Mouse (Mus musculus) intestine, embryonic 16.5 days (tissue): ENCODE results near the gene Syt2. TPM values are rescaled to one million over a fixed set of nuclear protein-coding genes. Genes with fewer than 3 reads are reported as not detected.
A peak's percentile ranks its signal among the peaks of the same experiment; 100 is the strongest.

Source experiments
- ATAC-seq: fragments of 200-750 bp; cut with Nextera tagmentation; 2 replicates; pipeline ENCODE4 v1.8.0; 2017; ENCODE audit warnings: moderate TSS enrichment, moderate library complexity
- H3K27ac ChIP-seq: fragments of 300-500 bp; sonication (generic); 2 replicates; pipeline ENCODE4 v1.5.1; 2014; ENCODE audit warnings: mild to moderate bottlenecking, low read length
- H3K27me3 ChIP-seq: fragments of 300-500 bp; sonication (generic); replicated peaks from 2 replicates; pipeline ENCODE4 v1.6.1; 2014; ENCODE audit warnings: low read length, control low read depth, mixed read lengths; ENCODE audit not compliant: control insufficient read depth, insufficient read depth
- H3K36me3 ChIP-seq: fragments of 300-500 bp; sonication (generic); 2 replicates; pipeline ENCODE4 v1.6.1; 2014; ENCODE audit warnings: low read length, control low read depth; ENCODE audit not compliant: control insufficient read depth, insufficient read depth
- H3K4me1 ChIP-seq: fragments of 300-500 bp; sonication (generic); 2 replicates; pipeline ENCODE4 v1.6.1; 2014; ENCODE audit warnings: low read length, control low read depth, mixed read lengths; ENCODE audit not compliant: control insufficient read depth, insufficient read depth
- H3K4me2 ChIP-seq: fragments of 300-500 bp; sonication (generic); 2 replicates; pipeline ENCODE4 v1.6.1; 2014; ENCODE audit warnings: low read depth, low read length, control low read depth
- H3K4me3 ChIP-seq: fragments of 300-500 bp; sonication (generic); 2 replicates; pipeline ENCODE4 v1.5.1; 2014; ENCODE audit warnings: mild to moderate bottlenecking, low read length
- H3K9ac ChIP-seq: fragments of 300-500 bp; sonication (generic); 2 replicates; pipeline ENCODE4 v1.6.1; 2014; ENCODE audit warnings: low read depth, low read length
- H3K9me3 ChIP-seq: fragments of 300-500 bp; sonication (generic); 2 replicates; pipeline ENCODE4 v1.6.1; 2016; ENCODE audit warnings: low read length, control low read depth; ENCODE audit not compliant: control insufficient read depth
- WGBS: fragments of 180-500 bp; shearing (Covaris S2); extraction: QIAGEN DNeasy Blood & Tissue Kit; methylation state at CpG from one replicate; pipeline ENCODE4 v1.1.7; 2014; 5-methylcytosine and 5-hydroxymethylcytosine counted together
- polyA plus RNA-seq: library from polyadenylated mRNA; unstranded; fragments of >200 nt; fragmentation: Nextera tagmentation; extraction: Ambion mirVana; gene quantifications from 2 replicates; pipeline ENCODE4 v1.2.1, GENCODE M21; 2015

Syt2 gene
- polyA plus RNA-seq, 1 experiment from 2014 or later, result 1.1 TPM

- H3K27me3 ChIP-seq, result no peaks in the 10 kb centered on the region
- H3K4me3 ChIP-seq, result no peak overlapping the region
- H3K9ac ChIP-seq, result no peak overlapping the region
- peaks cover 36% of the 10 kb centered on the region for H3K4me1 ChIP-seq
- 97% methylated on average over 5 of the region's 5 CpGs for WGBS
- H3K4me2 ChIP-seq, result no peak overlapping the region
- H3K36me3 ChIP-seq, result peaks cover 6% of the 10 kb centered on the region
- ATAC-seq, result no peak
- 0 out of 2 replicates have a peak overlapping the region, but pooled peaks have one; percentile 51 for H3K27ac ChIP-seq
- H3K9me3 ChIP-seq, result no peaks in the 10 kb centered on the region
Measured at GRCm38 (mm10) chr1:134770312-134770711, 123.8 kb downstream of the Syt2 start.

DNA sequence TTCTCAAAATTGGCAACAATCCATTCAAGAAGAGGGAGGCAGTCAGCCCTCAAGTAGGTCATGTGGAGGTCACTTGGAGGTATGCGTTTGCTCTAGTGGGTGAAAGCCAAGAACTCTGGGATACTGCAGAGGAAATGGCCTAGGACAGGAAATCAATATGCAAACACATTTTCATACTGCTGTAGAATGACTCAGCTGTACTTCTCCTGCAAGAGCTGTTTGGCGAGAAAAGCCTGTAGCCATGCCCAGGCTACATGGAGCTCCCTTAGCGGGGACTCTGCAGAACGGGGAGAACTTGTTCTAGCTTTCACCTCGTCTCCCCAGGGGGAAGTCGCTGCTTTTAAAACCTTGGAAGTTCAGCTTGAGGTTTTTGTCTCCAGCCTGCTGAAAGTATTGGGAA, 124.9 kb downstream of the Syt2 start:
- no peak overlapping the region for H3K4me3 ChIP-seq
- H3K4me1 ChIP-seq, result peaks cover 40% of the 10 kb centered on the region
- H3K27me3 ChIP-seq, result no peaks in the 10 kb centered on the region
- peak overlapping the region; percentile 84 for H3K27ac ChIP-seq
- 36% methylated on average over 6 of the region's 6 CpGs for WGBS
- peaks cover 6% of the 10 kb centered on the region for H3K36me3 ChIP-seq
- no peaks in the 10 kb centered on the region for H3K9me3 ChIP-seq
- H3K9ac ChIP-seq, result no peak overlapping the region
- peak; percentile 78 for ATAC-seq
- H3K4me2 ChIP-seq, result no peak overlapping the region

- Histone ChIP-seq H3K4me3 (no peak overlapping the region), H3K27ac (peak overlapping the region; percentile 84), H3K4me2 (no peak overlapping the region), H3K36me3 (peaks cover 6% of the 10 kb centered on the region), H3K4me1 (peaks cover 37% of the 10 kb centered on the region), H3K9ac (no peak overlapping the region), H3K27me3 (no peaks in the 10 kb centered on the region), H3K9me3 (no peaks in the 10 kb centered on the region)
- 85% methylated on average over 7 of the region's 7 CpGs for WGBS
- ATAC-seq, result no peak
Measured at GRCm38 (mm10) chr1:134771999-134772398, 125.5 kb downstream of the Syt2 start.

DNA sequence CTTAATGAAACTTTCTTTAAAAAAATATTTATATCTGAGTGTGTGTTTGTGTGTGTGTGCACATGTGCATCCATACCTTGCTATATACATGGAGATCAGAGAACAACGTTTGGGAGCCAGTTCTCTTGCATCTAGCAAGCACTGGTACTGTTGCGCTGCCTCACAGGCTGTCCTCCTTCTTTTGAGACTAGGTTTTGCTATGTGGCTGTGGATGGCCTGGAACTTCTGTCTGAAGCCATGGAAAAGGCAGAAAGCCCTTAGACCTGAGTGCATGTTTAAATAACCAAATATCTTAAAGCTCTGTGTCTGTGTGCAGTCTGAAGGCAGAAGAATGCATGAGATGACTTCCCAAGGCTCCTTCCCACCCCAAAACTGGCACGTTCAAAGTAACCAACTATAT, 126.3 kb downstream of the Syt2 start:
- no peak overlapping the region for H3K27ac ChIP-seq
- WGBS, result 81% methylated on average over 3 of the region's 3 CpGs

GRCm38 (mm10) chr1:134773256-134773655, 126.8 kb downstream of the Syt2 start:
- H3K4me2 ChIP-seq, result no peak overlapping the region
- H3K4me1 ChIP-seq, result peaks cover 37% of the 10 kb centered on the region
- H3K36me3 ChIP-seq, result peaks cover 6% of the 10 kb centered on the region
- no peaks in the 10 kb centered on the region for H3K9me3 ChIP-seq
- H3K27ac ChIP-seq, result peak overlapping the region; percentile 89
- WGBS, result 49% methylated on average over 12 of the region's 12 CpGs
- H3K9ac ChIP-seq, result no peak overlapping the region
- no peak overlapping the region for H3K4me3 ChIP-seq
- no peaks in the 10 kb centered on the region for H3K27me3 ChIP-seq
- ATAC-seq, result no peak

More for the DNA sequence above, 126.3 kb downstream of the Syt2 start:
- Histone ChIP-seq H3K27me3 (no peaks in the 10 kb centered on the region), H3K4me2 (no peak overlapping the region), H3K4me3 (no peak overlapping the region), H3K4me1 (peaks cover 33% of the 10 kb centered on the region), H3K36me3 (peaks cover 6% of the 10 kb centered on the region), H3K9ac (no peak overlapping the region), H3K9me3 (no peaks in the 10 kb centered on the region)
- no peak for ATAC-seq

DNA sequence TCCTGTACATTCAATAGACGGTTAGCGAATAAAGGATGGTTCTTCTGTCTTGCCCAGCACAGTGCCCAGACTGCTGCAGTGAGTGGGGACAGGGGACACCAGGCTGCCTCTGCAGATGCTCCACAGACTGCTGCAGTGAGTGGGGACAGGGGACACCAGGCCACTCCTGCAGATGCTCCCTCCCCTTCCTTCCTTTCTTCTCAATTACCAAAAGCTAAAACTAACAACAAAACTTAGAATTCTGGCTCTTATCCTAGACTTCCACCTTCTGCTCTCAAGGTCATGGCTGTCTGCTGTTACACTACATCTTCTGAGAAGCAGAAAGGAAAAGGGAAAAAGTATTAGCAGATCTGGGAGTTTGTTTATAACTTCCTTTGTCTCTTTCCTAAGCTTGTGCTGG, 127.8 kb downstream of the Syt2 start:
- Histone ChIP-seq H3K9me3 (no peaks in the 10 kb centered on the region), H3K36me3 (peaks cover 6% of the 10 kb centered on the region), H3K9ac (no peak overlapping the region), H3K27me3 (no peaks in the 10 kb centered on the region), H3K4me1 (peaks cover 38% of the 10 kb centered on the region), H3K4me2 (no peak overlapping the region), H3K4me3 (no peak overlapping the region), H3K27ac (peak overlapping the region; percentile 89)
- ATAC-seq, result no peak
- WGBS, result 63% methylated on average over 2 of the region's 2 CpGs

DNA sequence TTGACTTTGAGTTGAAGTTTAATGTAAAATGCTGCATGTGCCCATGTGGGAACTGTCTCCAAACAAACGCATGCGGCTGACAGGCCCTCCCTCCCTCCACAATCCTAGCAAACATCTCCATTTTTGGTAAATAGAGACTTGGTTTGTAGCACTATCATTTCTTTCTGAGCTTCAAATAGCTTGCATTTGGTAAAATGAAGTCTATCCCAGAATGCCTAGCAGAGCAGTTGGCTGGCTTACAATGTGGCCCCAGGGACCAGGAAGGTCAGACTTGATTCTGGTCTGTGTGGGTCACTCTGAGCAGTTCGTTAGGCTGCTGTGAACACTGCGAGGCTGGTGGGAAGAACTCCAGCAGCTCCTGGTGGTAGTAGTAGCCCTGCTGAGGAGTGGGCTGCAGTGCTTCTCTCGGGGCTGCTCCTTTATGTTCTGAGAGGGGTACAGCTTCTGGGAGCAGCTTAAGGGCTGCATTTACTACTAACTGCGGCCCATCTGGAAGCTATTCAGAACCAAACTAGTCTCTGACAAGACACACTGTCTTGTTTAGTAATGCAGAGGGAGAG, 128.3 kb downstream of the Syt2 start:
- H3K27ac ChIP-seq, result peak overlapping the region; percentile 89
- peaks cover 6% of the 10 kb centered on the region for H3K36me3 ChIP-seq
- H3K9me3 ChIP-seq, result no peaks in the 10 kb centered on the region
- H3K4me2 ChIP-seq, result no peak overlapping the region
- H3K9ac ChIP-seq, result peak overlapping the region; percentile 46; the same call in 1 of the 2 replicates
- H3K27me3 ChIP-seq, result no peaks in the 10 kb centered on the region
- H3K4me1 ChIP-seq, result peaks cover 38% of the 10 kb centered on the region
- 39% methylated on average over 6 of the region's 6 CpGs for WGBS
- H3K4me3 ChIP-seq, result no peak overlapping the region
- ATAC-seq, result 0 out of 2 replicates have a peak, but pooled peaks have one; percentile 23

DNA sequence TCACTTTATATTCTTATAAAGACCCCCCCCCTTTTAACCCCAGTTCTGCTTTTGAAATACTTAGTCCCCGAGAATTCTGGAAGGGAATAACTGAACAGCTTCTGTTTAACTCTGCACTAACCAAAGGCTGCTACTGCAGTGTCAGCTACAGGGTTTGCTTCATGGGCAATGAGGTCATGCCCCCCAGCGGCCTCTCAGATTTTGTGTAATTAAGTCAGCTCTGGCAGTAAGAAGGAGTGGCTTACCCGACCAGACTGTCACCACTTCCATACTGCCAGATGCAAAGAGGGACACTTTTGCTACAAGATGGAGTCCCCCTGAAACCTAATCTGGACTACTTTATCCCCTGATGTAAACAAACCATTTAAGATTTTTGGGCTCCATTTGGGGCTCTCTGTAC, 129.2 kb downstream of the Syt2 start:
- 0 out of 2 replicates have a peak overlapping the region, but pooled peaks have one; percentile 1 for H3K9ac ChIP-seq
- peak overlapping the region; percentile 17 for H3K27ac ChIP-seq

GRCm38 (mm10) chr1:134777201-134777885, 130.9 kb downstream of the Syt2 start:
- no peak overlapping the region for H3K27ac ChIP-seq
- WGBS, result 72% methylated on average over 12 of the region's 12 CpGs
- no peak overlapping the region for H3K9ac ChIP-seq
- H3K4me2 ChIP-seq, result no peak overlapping the region
- no peaks in the 10 kb centered on the region for H3K27me3 ChIP-seq
- no peaks in the 10 kb centered on the region for H3K9me3 ChIP-seq
- no peak overlapping the region for H3K4me3 ChIP-seq
- H3K36me3 ChIP-seq, result peaks cover 4% of the 10 kb centered on the region; the same call in 1 of the 2 replicates
- peaks cover 28% of the 10 kb centered on the region for H3K4me1 ChIP-seq
- no peak for ATAC-seq

More for the DNA sequence above, 129.2 kb downstream of the Syt2 start:
- Histone ChIP-seq H3K4me3 (no peak overlapping the region), H3K4me2 (no peak overlapping the region), H3K36me3 (peaks cover 6% of the 10 kb centered on the region), H3K9me3 (no peaks in the 10 kb centered on the region), H3K4me1 (peaks cover 38% of the 10 kb centered on the region), H3K27me3 (no peaks in the 10 kb centered on the region)
- 37% methylated on average over 3 of the region's 3 CpGs for WGBS
- ATAC-seq, result no peak
